ENCODE assay signal across 15 mouse cellular contexts in genomic region chr16:76455499-76456299, GRCm38 (mm10).
A peak's percentile ranks its signal among the peaks of the same experiment; 100 is the strongest.
DNase-seq lines count a peak whose midpoint lies in the region; ATAC-seq and TF ChIP-seq lines count a peak whose summit lies in the region.
"Had no signal": no experiment of that assay in that cellular context is flagged by ENCODE, and none has a peak within 500 bp of the region (broad histone marks: within the 10 kb centered on the region; RNA-seq: fewer than 3 reads in every experiment).

No protein-coding gene starts in this region.

- peak overlapping the region; percentile 19; the same call in 1 of the 2 replicates for H3K27ac ChIP-seq in lung, embryonic 15.5 days
- H3K27ac ChIP-seq in liver, embryonic 16.5 days (ENCODE audit: low read length) = peak overlapping the region; percentile 93
- H3K27ac ChIP-seq: embryonic facial prominence, embryonic 13.5 days; limb, embryonic 13.5 days; midbrain, embryonic 12.5 days had no signal

- TF ChIP-seq POLR2A in lung, adult 2 months (IDR thresholded peaks at IDR 0.05; ENCODE audit: borderline replicate concordance, extremely low read depth, low read depth, low read length) = no peak

- no peak overlapping the region for H3K4me3 ChIP-seq in lung, embryonic 15.5 days
- H3K4me3 ChIP-seq in lung, adult 2 months (replicated peaks; ENCODE audit: extremely low read depth, low read depth, low read length) = no peak overlapping the region
- H3K4me3 ChIP-seq in liver, embryonic 16.5 days (ENCODE audit: low read depth, low read length) = peak overlapping the region; percentile 20; the same call in 1 of the 2 replicates
- H3K4me3 ChIP-seq: embryonic facial prominence, embryonic 13.5 days; limb, embryonic 13.5 days; midbrain, embryonic 12.5 days had no signal

- no peak overlapping the region for H3K4me2 ChIP-seq in lung, embryonic 15.5 days
- peak overlapping the region; percentile 51 for H3K4me2 ChIP-seq in liver, embryonic 16.5 days (ENCODE audit: low read depth, low read length)
- H3K4me2 ChIP-seq: embryonic facial prominence, embryonic 13.5 days; limb, embryonic 13.5 days; midbrain, embryonic 12.5 days had no signal

- H3K9me3 ChIP-seq in lung, embryonic 15.5 days = no peaks in the 10 kb centered on the region
- no peaks in the 10 kb centered on the region for H3K9me3 ChIP-seq in liver, embryonic 16.5 days (replicated peaks; ENCODE audit: control insufficient read depth, low read length)
- H3K9me3 ChIP-seq: embryonic facial prominence, embryonic 13.5 days had no signal

- H3K9ac ChIP-seq in lung, embryonic 15.5 days = no peak overlapping the region
- H3K9ac ChIP-seq in liver, embryonic 16.5 days (ENCODE audit: low read depth, low read length) = peak overlapping the region; percentile 25; the same call in 1 of the 2 replicates
- H3K9ac ChIP-seq: embryonic facial prominence, embryonic 13.5 days; limb, embryonic 13.5 days; midbrain, embryonic 12.5 days had no signal

- TF ChIP-seq CTCF in lung, adult 2 months (IDR thresholded peaks at IDR 0.05; ENCODE audit: insufficient read depth, low read length) = no peak

- peaks cover 22% of the 10 kb centered on the region for H3K4me1 ChIP-seq in lung, embryonic 15.5 days
- H3K4me1 ChIP-seq in lung, adult 2 months (ENCODE audit: control insufficient read depth, insufficient read depth, low read length) = no peaks in the 10 kb centered on the region
- H3K4me1 ChIP-seq in liver, embryonic 16.5 days (ENCODE audit: control insufficient read depth, low read depth, low read length) = peaks cover 33% of the 10 kb centered on the region

- no peaks in the 10 kb centered on the region for H3K27me3 ChIP-seq in lung, embryonic 15.5 days
- H3K27me3 ChIP-seq in liver, embryonic 16.5 days (ENCODE audit: control insufficient read depth, insufficient read depth, low read depth, low read length) = no peaks in the 10 kb centered on the region
- H3K27me3 ChIP-seq: embryonic facial prominence, embryonic 13.5 days had no signal

- ATAC-seq in lung, embryonic 15.5 days (ENCODE audit: borderline replicate concordance, extremely low read depth, low FRiP score, low TSS enrichment) = peak; percentile 56; the same call in 1 of the 2 replicates
- ATAC-seq in erythroid progenitor cell, adult 5-6 weeks (replicated peaks; ENCODE audit: low FRiP score, poor library complexity, severe bottlenecking) = peak; percentile 93
- ATAC-seq in liver, embryonic 16.5 days (ENCODE audit: low read depth) = peak; percentile 91
- ATAC-seq: hindbrain, embryonic 16.5 days had no signal

- no peak for DNase-seq in lung, adult 2 months
- peak; percentile 91 for DNase-seq in MEL-GATA-1-ER (ENCODE audit: extremely low read depth, low read depth)
- DNase-seq in adipocyte (ENCODE audit: low spot score) = no peak
- no peak for DNase-seq in embryo, embryonic 9.5 days (ENCODE audit: extremely low spot score)
- DNase-seq in cerebellum, postnatal 4 days (ENCODE audit: low spot score in 2 of 2) = no peak
- DNase-seq: cerebellum, adult 11 months; gastrocnemius, postnatal 10 days; layer of hippocampus, adult 9-11 months had no signal

- 55% methylated on average over 9 of the region's 9 CpGs for WGBS in lung, embryonic 15.5 days
- 69% methylated on average over 9 of the region's 9 CpGs for WGBS in lung, adult 2 months
- WGBS in liver, embryonic 16.5 days (ENCODE audit: insufficient replicate concordance) = 27% methylated on average over 9 of the region's 9 CpGs

- H3K36me3 ChIP-seq in lung, embryonic 15.5 days = no peaks in the 10 kb centered on the region
- no peaks in the 10 kb centered on the region for H3K36me3 ChIP-seq in liver, embryonic 16.5 days (ENCODE audit: control insufficient read depth, insufficient read depth)
- H3K36me3 ChIP-seq: embryonic facial prominence, embryonic 13.5 days; limb, embryonic 13.5 days; midbrain, embryonic 12.5 days had no signal
